Mouse (Mus musculus) megakaryocyte, embryonic 14.5 days (primary cell): Measurements from ENCODE around the gene Znrf1.

Source experiments
- FLI1 ChIP-seq: IDR thresholded peaks from 2 replicates; pipeline ENCODE4 v1.6.1; 2012; ENCODE audit warnings: low read length, inconsistent platforms, mixed read lengths
- GATA1 ChIP-seq: IDR thresholded peaks from 3 replicates; pipeline ENCODE4 v1.6.1; 2012; ENCODE audit warnings: mixed read lengths, low read length, inconsistent platforms, borderline replicate concordance

GRCm38 (mm10) chr8:111551511-111552130, 15.7 kb downstream of the Znrf1 start:
- TF ChIP-seq GATA1 (no peak), FLI1 (no peak)
